Mouse (Mus musculus) layer of hippocampus, postnatal 36 days (tissue): ENCODE data around the gene Nat9. TPM values are rescaled to one million over a fixed set of nuclear protein-coding genes. Genes with fewer than 3 reads are reported as not detected.

Experiments used
- DNase-seq, 2 experiments: peaks; one replicate each; pipeline ENCODE4 v3.0.0; 2022
- total RNA-seq, 2 experiments: library from RNA; stranded (reverse); gene quantifications; 2 replicates each; pipeline ENCODE4 v1.2.3; 2021

Gene Nat9
- total RNA-seq, 2 experiments from 2014 or later, result 21.7 to 24.1 TPM

- DNase-seq, result no peak
Observed at GRCm38 (mm10) chr11:115153088-115153487, 34.6 kb downstream of the Nat9 start.

- DNase-seq, result no peak
Observed at GRCm38 (mm10) chr11:115151755-115152429, 35.8 kb downstream of the Nat9 start.

- DNase-seq, result no peak
Observed at GRCm38 (mm10) chr11:115150741-115151254, 36.9 kb downstream of the Nat9 start.

GRCm38 (mm10) chr11:115147813-115148212 is 39.8 kb downstream of the Nat9 start:
- no peak for DNase-seq

GRCm38 (mm10) chr11:115141970-115142369 is 45.7 kb downstream of the Nat9 start:
- no peak for DNase-seq

GRCm38 (mm10) chr11:115138597-115139262 is 48.9 kb downstream of the Nat9 start:
- DNase-seq, result no peak

GRCm38 (mm10) chr11:115133800-115134199 is 53.9 kb downstream of the Nat9 start, which contains the start of gene Cd300lf:
Cd300lf (minus strand) TSS chr11:115133992.
- no peak for DNase-seq

Other genes with a start within 250 kb of the Nat9 start
- not detected for gene Cd300c, start 218.7 kb downstream of the Nat9 start, total RNA-seq
- gene Cd300ld, start 197.9 kb downstream of the Nat9 start, total RNA-seq, result under 1 TPM in 1 of 2 experiments, not detected in 1; 0.20 TPM
- 1 to 10 TPM; 3.3 to 3.7 TPM for gene Cd300c2, start 186.0 kb downstream of the Nat9 start, total RNA-seq
- not detected for gene Cd300ld2, start 171.7 kb downstream of the Nat9 start, total RNA-seq
- 1 to 10 TPM in 1 of 2 experiments, under 1 TPM in 1; 0.60 to 2.3 TPM for gene Cd300ld4, start 160.8 kb downstream of the Nat9 start, total RNA-seq
- gene Cd300ld5, start 150.1 kb downstream of the Nat9 start, total RNA-seq, result 1 to 10 TPM in 1 of 2 experiments, not detected in 1; 1.8 TPM
- not detected for gene Cd300ld3, start 139.4 kb downstream of the Nat9 start, total RNA-seq
- not detected for gene Cd300e, start 125.7 kb downstream of the Nat9 start, total RNA-seq
- gene Rab37, start 96.4 kb downstream of the Nat9 start, total RNA-seq, result 1 to 10 TPM; 2.3 to 2.7 TPM
- under 1 TPM; 0.22 to 0.58 TPM for gene Cd300lf, start 53.9 kb downstream of the Nat9 start, total RNA-seq
- gene Slc9a3r1, start 24.5 kb downstream of the Nat9 start, total RNA-seq, result 10 to 100 TPM; 72.1 to 73.7 TPM
- gene Tmem104, start 372 bp downstream of the Nat9 start, total RNA-seq, result 10 to 100 TPM; 16.7 to 19.1 TPM
- gene Grin2c, start 79.4 kb upstream of the Nat9 start, total RNA-seq, result 10 to 100 TPM; 43.5 to 50.9 TPM
- 10 to 100 TPM; 20.9 to 24.2 TPM for gene Fdxr, start 89.2 kb upstream of the Nat9 start, total RNA-seq
- 10 to 100 TPM; 12.9 to 13.7 TPM for gene Fads6, start 109.8 kb upstream of the Nat9 start, total RNA-seq
- gene Otop2, start 119.3 kb upstream of the Nat9 start, total RNA-seq, result under 1 TPM in 1 of 2 experiments, not detected in 1; 0.52 TPM
- under 1 TPM; 0.30 to 0.35 TPM for gene Ush1g, start 134.2 kb upstream of the Nat9 start, total RNA-seq
- gene Otop3, start 146.9 kb upstream of the Nat9 start, total RNA-seq, result under 1 TPM in 1 of 2 experiments, not detected in 1; 0.22 TPM
- gene Hid1, start 179.9 kb upstream of the Nat9 start, total RNA-seq, result 100 to 1,000 TPM; 106 to 109 TPM
- gene Cdr2l, start 194.1 kb upstream of the Nat9 start, total RNA-seq, result 10 to 100 TPM; 25.3 to 25.7 TPM
- gene Mrpl58, start 215.9 kb upstream of the Nat9 start, total RNA-seq, result 100 to 1,000 TPM in 1 of 2 experiments, 10 to 100 TPM in 1; 98.1 to 105 TPM
- 100 to 1,000 TPM; 478 to 524 TPM for gene Atp5h, start 232.1 kb upstream of the Nat9 start, total RNA-seq
- 10 to 100 TPM; 69.2 to 77.4 TPM for gene Kctd2, start 232.3 kb upstream of the Nat9 start, total RNA-seq